10 mouse cellular contexts compared by ENCODE assay signal in the genomic region with DNA sequence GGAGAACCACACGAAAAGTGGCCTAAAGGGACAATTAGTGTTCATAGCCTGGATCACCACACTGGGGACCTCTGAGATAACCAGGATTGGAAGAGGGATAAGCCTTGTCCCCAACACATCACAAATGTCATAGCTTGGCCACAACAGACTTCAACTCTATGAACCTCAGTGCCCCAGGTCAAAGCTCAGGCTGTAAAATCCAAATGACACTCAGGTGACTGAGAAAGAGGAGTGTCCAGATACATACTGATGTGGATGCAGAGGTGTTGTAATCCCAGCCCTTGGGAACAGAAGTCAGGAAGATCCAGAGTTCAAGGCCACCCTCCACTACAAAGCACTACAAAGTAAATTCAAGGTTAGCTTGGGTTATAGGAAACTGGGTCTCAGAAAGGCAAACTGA. TPM values are rescaled to one million over a fixed set of nuclear protein-coding genes. Genes with fewer than 3 reads are reported as not detected.
DNase-seq lines count a peak whose midpoint lies in the region; ATAC-seq and TF ChIP-seq lines count a peak whose summit lies in the region.
"Had no signal": no experiment of that assay in that cellular context is flagged by ENCODE, and none has a peak within 500 bp of the region (broad histone marks: within the 10 kb centered on the region; RNA-seq: fewer than 3 reads in every experiment).

No protein-coding gene starts in this region.

- no peak for TF ChIP-seq CTCF in lung, adult 2 months (IDR thresholded peaks at IDR 0.05; ENCODE audit: insufficient read depth, low read length)
- TF ChIP-seq CTCF in olfactory bulb, adult 2 months (IDR thresholded peaks at IDR 0.05; ENCODE audit: insufficient read depth, low read depth, low read length), result no peak

- peaks cover 35% of the 10 kb centered on the region for H3K36me3 ChIP-seq in heart, embryonic 12.5 days
- H3K36me3 ChIP-seq in lung, embryonic 15.5 days, result peaks cover 21% of the 10 kb centered on the region; the same call in 1 of the 2 replicates
- peaks cover 28% of the 10 kb centered on the region for H3K36me3 ChIP-seq in intestine, embryonic 14.5 days (ENCODE audit: control insufficient read depth, insufficient read depth, low read length)

- peaks cover 73% of the 10 kb centered on the region for H3K4me1 ChIP-seq in heart, embryonic 12.5 days (replicated peaks)
- H3K4me1 ChIP-seq in lung, embryonic 15.5 days, result peaks cover 68% of the 10 kb centered on the region
- peaks cover 37% of the 10 kb centered on the region for H3K4me1 ChIP-seq in lung, adult 2 months (ENCODE audit: control insufficient read depth, insufficient read depth, low read length)
- peaks cover 50% of the 10 kb centered on the region for H3K4me1 ChIP-seq in intestine, embryonic 14.5 days (replicated peaks; ENCODE audit: control insufficient read depth, insufficient read depth, low read length)
- peaks cover 61% of the 10 kb centered on the region for H3K4me1 ChIP-seq in olfactory bulb, adult 2 months (ENCODE audit: control insufficient read depth, insufficient read depth, low read length)

- H3K27me3 ChIP-seq in heart, embryonic 12.5 days (replicated peaks), result no peaks in the 10 kb centered on the region
- no peaks in the 10 kb centered on the region for H3K27me3 ChIP-seq in lung, embryonic 15.5 days
- no peaks in the 10 kb centered on the region for H3K27me3 ChIP-seq in intestine, embryonic 14.5 days (replicated peaks; ENCODE audit: control insufficient read depth, insufficient read depth, low read length)

- ATAC-seq in heart, embryonic 12.5 days (ENCODE audit: insufficient number of reproducible peaks, low FRiP score), result no peak
- ATAC-seq in lung, embryonic 15.5 days (ENCODE audit: borderline replicate concordance, extremely low read depth, low FRiP score, low TSS enrichment), result no peak
- no peak for ATAC-seq in intestine, embryonic 14.5 days (replicated peaks; ENCODE audit: low FRiP score, low TSS enrichment, low read depth)

- H3K27ac ChIP-seq in heart, embryonic 12.5 days (ENCODE audit: poor library complexity, severe bottlenecking), result peak overlapping the region; percentile 65
- peak overlapping the region; percentile 42 for H3K27ac ChIP-seq in lung, embryonic 15.5 days
- peak overlapping the region; percentile 55; the same call in 1 of the 2 replicates for H3K27ac ChIP-seq in intestine, embryonic 14.5 days (ENCODE audit: low read depth)
- peak overlapping the region; percentile 26 for H3K27ac ChIP-seq in olfactory bulb, adult 2 months (ENCODE audit: insufficient read depth, low read depth, low read length)

- peak overlapping the region; percentile 6; the same call in 1 of the 2 replicates for H3K9ac ChIP-seq in heart, embryonic 12.5 days
- H3K9ac ChIP-seq in lung, embryonic 15.5 days, result 0 out of 2 replicates have a peak overlapping the region, but pooled peaks have one; percentile 3
- no peak overlapping the region for H3K9ac ChIP-seq in intestine, embryonic 14.5 days (ENCODE audit: low read length)

- 0 out of 2 replicates have a peak overlapping the region, but pooled peaks have one; percentile 5 for H3K4me2 ChIP-seq in heart, embryonic 12.5 days
- no peak overlapping the region for H3K4me2 ChIP-seq in lung, embryonic 15.5 days
- no peak overlapping the region for H3K4me2 ChIP-seq in intestine, embryonic 14.5 days (ENCODE audit: low read length)

- 52% methylated on average over 1 of the region's 1 CpGs for WGBS in heart, embryonic 12.5 days
- 64% methylated on average over 1 of the region's 1 CpGs for WGBS in lung, embryonic 15.5 days
- 29% methylated on average over 1 of the region's 1 CpGs for WGBS in lung, adult 2 months
- 61% methylated on average over 1 of the region's 1 CpGs for WGBS in intestine, embryonic 14.5 days
- WGBS in olfactory bulb, adult 2 months, result 68% methylated on average over 1 of the region's 1 CpGs

- DNase-seq in heart, adult 9 months (ENCODE audit: low spot score in 2 of 2), result no peak
- no peak for DNase-seq in lung, adult 2 months
- no peak for DNase-seq in intestine, embryonic 14.5 days (ENCODE audit: low spot score)
- no peak for DNase-seq in gastrocnemius, postnatal 10 days
- no peak for DNase-seq in MN1 (ENCODE audit: low spot score)
- DNase-seq: embryo, embryonic 11 days; thymus, postnatal 14 days had no signal

- no peaks in the 10 kb centered on the region for H3K9me3 ChIP-seq in heart, embryonic 12.5 days (replicated peaks)
- no peaks in the 10 kb centered on the region for H3K9me3 ChIP-seq in lung, embryonic 15.5 days
- no peaks in the 10 kb centered on the region for H3K9me3 ChIP-seq in intestine, embryonic 14.5 days (ENCODE audit: control insufficient read depth, low read length)

- H3K4me3 ChIP-seq in heart, embryonic 12.5 days, result no peak overlapping the region
- no peak overlapping the region for H3K4me3 ChIP-seq in lung, embryonic 15.5 days
- no peak overlapping the region for H3K4me3 ChIP-seq in lung, adult 2 months (replicated peaks; ENCODE audit: extremely low read depth, low read depth, low read length)
- no peak overlapping the region for H3K4me3 ChIP-seq in intestine, embryonic 14.5 days (ENCODE audit: low read depth, low read length)
- H3K4me3 ChIP-seq in olfactory bulb, adult 2 months (ENCODE audit: insufficient read depth, low read depth, low read length), result no peak overlapping the region

- TF ChIP-seq POLR2A in lung, adult 2 months (IDR thresholded peaks at IDR 0.05; ENCODE audit: borderline replicate concordance, extremely low read depth, low read depth, low read length), result no peak
- TF ChIP-seq POLR2A in olfactory bulb, adult 2 months (IDR thresholded peaks at IDR 0.05; ENCODE audit: insufficient read depth, low read depth, low read length), result no peak

RNA-seq across cellular contexts. Expression of a gene that starts 29.6 kb away (rescaled TPM):
- polyA plus RNA-seq in heart, embryonic 12.5 days (2016; fragmentation: Nextera tagmentation; extraction: Ambion mirVana), result 44.7 and 48.0 TPM in 2 replicates
- polyA plus RNA-seq in lung, embryonic 15.5 days (2015; fragmentation: Nextera tagmentation; extraction: Ambion mirVana), result 44.7 and 46.0 TPM in 2 replicates
- polyA plus RNA-seq in lung, adult 2 months (2012; rRNA removed), result 25.3 and 29.8 TPM in 2 replicates
- 49.2 and 53.6 TPM in 2 replicates for polyA plus RNA-seq in intestine, embryonic 14.5 days (2014; fragmentation: Nextera tagmentation; extraction: Ambion mirVana)
- polyA plus RNA-seq in olfactory bulb, adult 2 months (2012; ENCODE audit: insufficient read depth, insufficient read length, low replicate concordance, missing spikeins), result 440 TPM in 1 of 2 replicates, not detected in the other
- 10 to 100 TPM; 29.6 to 30.4 TPM for total RNA-seq in gastrocnemius, postnatal 10 days (2021)
